Mouse (Mus musculus): ENCODE data around the gene Klhdc4.

Klhdc4 gene

DNA sequence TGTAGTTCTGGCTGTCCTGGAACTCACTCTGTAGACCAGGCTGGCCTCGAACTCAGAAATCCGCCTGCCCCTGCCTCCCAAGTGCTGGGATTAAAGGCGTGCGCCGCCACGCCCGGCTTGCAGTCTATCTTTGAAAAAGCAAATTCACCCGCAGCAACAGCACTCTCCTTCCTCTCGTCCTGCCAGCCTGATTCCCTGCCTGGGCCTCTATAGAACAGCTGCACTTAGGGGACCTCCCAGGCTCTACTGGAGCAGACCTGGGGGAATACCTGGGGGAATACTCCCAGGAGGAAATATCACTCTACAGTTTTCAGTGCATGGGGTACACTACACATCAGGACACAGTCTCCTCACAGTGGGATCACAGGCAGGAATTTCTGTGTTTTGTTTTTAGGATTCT lies 19.9 kb upstream of the Klhdc4 start:
- no peak for DNase-seq (ENCODE audit: inconsistent ontology term)

GRCm38 (mm10) chr8:121848495-121848894 lies 19.1 kb upstream of the Klhdc4 start:
- DNase-seq (ENCODE audit: inconsistent ontology term): no peak

DNA sequence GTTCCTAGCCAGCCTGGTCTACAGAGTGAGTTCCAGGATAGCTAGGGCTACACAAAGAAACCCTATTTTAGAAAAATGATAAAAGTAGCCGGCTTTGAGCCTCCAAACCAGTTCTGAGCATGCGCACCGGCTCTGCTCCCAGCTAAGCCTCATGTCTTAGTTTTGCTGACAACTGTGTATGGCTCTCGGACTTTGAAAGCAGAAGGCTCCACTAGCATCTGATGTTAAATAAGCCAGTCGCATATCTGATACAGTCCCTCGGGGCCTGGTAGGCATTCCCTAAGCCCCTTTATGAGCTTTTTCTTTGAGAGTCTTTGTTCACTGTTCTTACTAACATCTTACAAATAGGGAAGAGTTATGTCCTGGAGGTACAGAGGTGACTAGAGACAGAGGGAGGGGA lies 18.6 kb upstream of the Klhdc4 start:
- no peak for DNase-seq (ENCODE audit: inconsistent ontology term)

GRCm38 (mm10) chr8:121847261-121847822 lies 18.0 kb upstream of the Klhdc4 start:
- no peak for DNase-seq (ENCODE audit: inconsistent ontology term)

DNA sequence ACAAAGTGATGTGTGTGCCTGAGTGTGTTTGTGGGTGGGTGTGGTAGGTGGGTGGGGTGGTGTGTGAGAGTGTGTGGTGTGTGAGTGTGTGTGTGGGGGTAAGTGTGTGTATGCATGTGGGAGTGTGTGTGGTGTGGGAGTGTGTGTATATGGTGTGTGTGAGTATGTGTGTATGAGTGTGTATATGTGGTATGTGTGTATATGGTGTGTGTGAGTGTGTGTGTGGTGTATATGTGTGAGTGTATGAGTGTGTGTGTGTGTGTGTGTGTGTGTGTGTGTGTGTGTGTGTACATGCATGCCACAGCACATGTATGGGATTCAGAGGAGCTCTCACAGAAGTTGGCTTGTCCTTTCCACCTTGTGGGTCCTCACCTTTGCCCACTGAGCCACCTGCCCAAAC lies 17.4 kb upstream of the Klhdc4 start:
- DNase-seq (ENCODE audit: inconsistent ontology term): no peak

DNA sequence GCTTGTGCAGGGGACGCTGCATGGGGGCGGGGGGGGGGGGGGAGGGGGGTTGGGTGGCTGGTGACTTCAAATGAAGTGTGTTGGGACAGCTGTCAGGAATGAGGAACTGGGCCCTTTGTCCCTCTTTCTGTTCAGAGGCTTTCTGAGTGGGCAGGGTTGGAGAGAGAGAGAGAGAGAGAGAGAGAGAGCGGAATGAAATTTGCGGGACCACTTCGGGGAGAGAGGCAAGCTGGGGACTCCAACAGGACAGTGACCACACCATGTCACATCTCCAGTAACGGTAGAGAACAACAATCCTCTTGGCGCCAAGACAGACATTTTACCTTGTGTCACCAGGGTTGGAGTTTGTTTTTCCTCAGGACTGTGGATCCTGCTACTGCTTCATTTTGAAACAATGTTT lies 15.4 kb upstream of the Klhdc4 start:
- DNase-seq (ENCODE audit: inconsistent ontology term): no peak

GRCm38 (mm10) chr8:121843184-121843733 lies 13.9 kb upstream of the Klhdc4 start:
- no peak for DNase-seq (ENCODE audit: inconsistent ontology term)

DNA sequence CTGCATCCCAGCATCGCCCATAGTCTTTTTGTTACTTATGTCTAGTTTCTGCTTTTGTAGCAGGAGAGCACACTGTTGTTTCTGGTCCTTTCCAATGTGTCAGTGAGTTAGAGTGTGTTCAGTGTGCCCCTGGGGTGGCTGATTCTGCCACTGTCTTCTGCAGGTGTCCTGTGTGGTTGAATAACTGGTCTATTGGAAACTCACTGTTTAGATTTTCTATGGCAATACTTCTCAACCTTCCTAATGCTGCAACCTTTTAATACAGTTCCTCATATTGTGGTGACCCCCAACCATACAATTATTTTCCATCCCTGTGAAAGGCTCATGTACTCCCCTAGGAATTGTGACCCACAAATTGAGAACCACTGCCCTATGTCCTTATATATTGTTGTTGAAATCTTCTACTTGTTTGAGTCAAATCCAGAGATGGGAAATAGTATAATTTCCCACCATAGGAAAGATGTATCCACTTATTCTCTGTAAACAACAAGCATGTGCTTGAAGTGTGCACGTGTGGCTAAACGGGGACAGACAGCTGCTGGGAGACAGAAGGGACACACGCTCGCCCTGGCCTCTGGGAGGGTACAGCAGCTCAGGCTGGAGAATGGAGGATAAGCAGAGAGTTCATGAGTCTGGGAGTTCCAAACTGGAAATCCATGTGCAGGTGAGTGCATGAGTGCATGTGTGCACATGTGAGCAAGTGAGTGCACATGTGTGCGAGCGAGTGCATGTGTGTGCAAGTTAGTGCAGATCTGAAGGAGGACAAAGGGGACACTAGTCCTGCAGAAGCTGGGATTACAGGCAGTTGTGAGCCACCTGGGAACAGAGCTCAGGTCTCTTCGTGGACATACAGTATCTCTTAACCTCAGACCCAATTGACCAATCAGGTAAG lies 12.9 kb upstream of the Klhdc4 start:
- DNase-seq (ENCODE audit: inconsistent ontology term): no peak

- DNase-seq (ENCODE audit: inconsistent ontology term): no peak
These were observed 11.9 kb upstream of the Klhdc4 start for GRCm38 (mm10) chr8:121841242-121841641.

DNA sequence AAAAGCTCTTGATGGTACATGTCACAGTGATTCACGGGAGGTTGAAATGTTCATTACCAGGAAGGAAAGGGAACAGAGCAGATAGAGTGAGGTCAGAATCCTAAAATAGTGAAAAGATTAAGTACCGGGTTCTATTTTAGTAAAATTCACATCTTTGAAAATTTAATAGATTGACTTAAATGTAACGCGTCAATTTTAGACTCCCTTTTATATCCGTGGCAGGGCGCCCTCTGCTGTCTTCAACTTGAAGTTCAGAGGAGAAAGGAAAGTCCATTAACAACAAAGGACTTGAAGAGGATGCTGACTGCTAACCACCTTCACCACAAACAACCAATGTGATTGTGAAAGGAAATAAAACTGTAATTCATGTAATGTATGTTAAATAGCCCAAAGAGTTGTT lies 3.1 kb upstream of the Klhdc4 start:
- DNase-seq (ENCODE audit: inconsistent ontology term): peak; percentile 67

GRCm38 (mm10) chr8:121832061-121832460 lies 2.7 kb upstream of the Klhdc4 start:
- DNase-seq (ENCODE audit: inconsistent ontology term): no peak

- DNase-seq (ENCODE audit: inconsistent ontology term): no peak
These were observed 501 bp upstream of the Klhdc4 start for GRCm38 (mm10) chr8:121829777-121830362.

GRCm38 (mm10) chr8:121828376-121829023 lies 869 bp downstream of the Klhdc4 start:
- DNase-seq (ENCODE audit: inconsistent ontology term): no peak

GRCm38 (mm10) chr8:121827726-121828125 lies 1.6 kb downstream of the Klhdc4 start:
- no peak for DNase-seq (ENCODE audit: inconsistent ontology term)

DNA sequence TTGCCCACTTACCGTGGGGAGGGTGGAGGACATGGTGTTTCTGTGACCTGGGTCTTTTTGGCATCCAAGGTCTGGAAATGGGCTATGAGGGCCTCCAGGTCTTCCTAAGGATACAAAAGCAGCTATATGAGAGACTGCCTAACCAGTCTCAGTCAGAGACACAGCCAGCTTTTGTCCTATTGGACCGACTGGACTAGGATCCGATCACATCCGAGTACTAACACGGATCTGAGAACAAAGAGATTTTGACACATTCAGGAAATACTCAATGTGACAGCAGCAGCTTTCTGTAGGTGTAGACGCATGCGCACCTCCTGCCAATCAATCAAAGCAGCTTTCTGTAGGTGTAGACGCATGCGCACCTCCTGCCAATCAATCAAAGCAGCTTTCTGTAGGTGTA lies 7.6 kb downstream of the Klhdc4 start:
- DNase-seq (ENCODE audit: inconsistent ontology term): no peak

- DNase-seq (ENCODE audit: inconsistent ontology term): no peak
These were observed 8.0 kb downstream of the Klhdc4 start for GRCm38 (mm10) chr8:121821320-121821719.

GRCm38 (mm10) chr8:121820840-121821239 lies 8.5 kb downstream of the Klhdc4 start:
- DNase-seq (ENCODE audit: inconsistent ontology term): no peak

DNA sequence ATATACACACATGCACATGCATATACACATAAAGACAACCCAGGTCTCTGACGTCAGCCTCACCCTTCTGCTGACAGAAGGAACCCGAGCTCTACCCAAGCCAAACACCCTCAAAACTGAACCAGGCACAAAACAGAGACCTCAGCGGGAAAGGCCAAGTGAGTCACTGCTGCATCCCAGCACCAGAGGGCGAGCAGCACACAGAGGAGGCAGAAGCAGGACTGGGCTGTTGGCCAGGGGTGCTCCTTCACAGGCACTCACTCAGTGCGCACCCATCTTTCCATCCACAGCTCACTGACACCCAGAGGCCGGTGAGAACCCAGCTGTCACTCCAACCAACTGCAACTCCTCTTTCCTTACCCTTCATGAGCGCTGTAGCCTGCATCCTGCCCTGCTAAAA lies 11.1 kb downstream of the Klhdc4 start:
- DNase-seq (ENCODE audit: inconsistent ontology term): no peak

DNA sequence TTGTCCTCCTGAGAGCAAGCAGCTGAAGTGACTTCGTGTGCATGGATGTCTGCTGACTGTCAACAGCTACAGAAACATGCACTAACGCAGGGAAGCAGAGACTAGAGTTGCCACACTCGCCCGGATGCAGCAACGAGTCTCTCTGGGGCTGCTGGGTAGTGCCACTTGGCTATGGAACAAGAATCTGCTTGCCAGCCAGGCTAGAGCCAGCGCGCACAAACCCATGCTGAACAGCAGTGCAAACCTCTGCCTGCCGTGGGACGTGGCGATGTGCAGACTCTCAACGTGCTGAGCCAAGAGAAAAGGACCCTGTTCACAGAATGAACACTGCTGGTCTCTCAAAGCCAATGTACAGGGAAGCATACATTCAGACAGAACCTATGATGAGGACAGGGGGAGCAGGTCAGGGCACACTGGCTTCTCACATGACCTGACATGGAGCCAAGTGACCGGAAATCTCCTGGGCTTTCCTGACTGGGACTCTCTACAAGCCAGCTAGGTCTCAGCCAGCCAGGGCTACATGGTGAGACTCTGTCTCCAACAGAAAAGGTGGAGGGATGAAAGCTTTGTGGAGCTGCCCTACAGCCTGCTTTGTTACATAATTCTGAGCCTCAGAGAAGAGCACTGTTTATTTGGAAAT lies 17.3 kb downstream of the Klhdc4 start:
- DNase-seq (ENCODE audit: inconsistent ontology term): no peak

DNA sequence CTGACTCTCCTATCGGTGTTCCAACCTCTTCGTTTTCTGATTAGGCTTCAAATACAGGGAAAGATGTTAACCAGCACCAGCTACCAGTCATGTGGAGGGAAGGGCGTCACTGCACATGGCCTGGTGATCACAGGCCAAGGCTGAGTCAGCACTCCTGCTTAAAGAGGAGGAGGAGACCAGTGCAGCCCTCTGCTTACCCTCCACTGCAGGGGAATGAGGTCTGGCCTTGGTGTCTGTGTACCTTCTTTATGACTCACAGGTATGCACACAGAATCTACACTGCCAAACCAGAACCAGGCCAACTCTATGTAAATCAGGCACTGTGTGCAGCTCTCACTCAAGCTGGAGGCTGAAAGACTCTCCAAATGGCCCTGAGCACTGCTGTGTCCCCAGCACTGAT lies 17.9 kb downstream of the Klhdc4 start:
- no peak for DNase-seq (ENCODE audit: inconsistent ontology term)

DNA sequence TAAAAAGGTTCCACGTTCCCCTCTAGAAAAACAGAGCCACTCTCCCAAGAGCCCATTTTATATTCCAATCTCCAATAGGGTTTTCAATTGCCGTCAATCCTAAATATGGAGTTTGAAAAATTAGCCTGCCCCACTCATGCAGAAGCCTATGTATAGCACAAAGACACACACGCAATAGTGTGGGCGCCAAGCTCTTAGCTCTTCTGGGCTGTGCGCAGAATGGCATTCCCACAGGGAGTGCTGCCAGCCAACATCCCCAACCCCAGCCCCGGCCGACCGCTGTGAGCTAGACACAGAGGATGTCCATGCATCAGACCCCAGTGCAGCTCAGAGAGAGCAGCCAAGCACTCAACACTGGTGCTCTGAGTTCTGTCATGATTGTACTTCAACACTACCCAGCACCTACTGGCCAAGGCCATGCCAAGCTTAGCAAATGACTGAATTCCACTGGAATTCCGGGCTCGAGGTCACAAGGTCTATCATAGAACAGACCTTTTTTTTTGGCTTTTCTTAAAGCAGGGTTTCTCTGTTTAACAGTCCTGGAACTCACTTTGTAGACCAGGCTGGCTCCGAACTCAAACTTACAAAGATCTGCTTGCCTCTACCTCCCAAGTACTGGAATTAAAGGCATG lies 19.7 kb downstream of the Klhdc4 start:
- DNase-seq (ENCODE audit: inconsistent ontology term): no peak
